Mouse (Mus musculus) liver, postnatal 0 days (tissue): ENCODE measurements at regions not wholly inside any gene's neighbourhood (a gene's known extent, or its start where the extent isn't known, plus 50 kb on each side); places are given as distances from the start of the nearest gene placed in this dataset.

Source experiments
- CTCF ChIP-seq: sonication (generic); IDR thresholded peaks from 2 replicates; pipeline ENCODE4 v1.5.1; 2016; ENCODE audit warnings: antibody characterized with exemption, low read depth
- EP300 ChIP-seq: IDR thresholded peaks from 2 replicates; pipeline ENCODE4 v1.6.1; 2016; ENCODE audit warnings: antibody characterized with exemption, low read depth, mild to moderate bottlenecking

- TF ChIP-seq CTCF (no peak), EP300 (no peak)
Measured at GRCm38 (mm10) chr1:184576527-184576926, 155.9 kb downstream of the Hlx start.
